Mouse (Mus musculus): ENCODE measurements at regions not wholly inside any gene's neighbourhood (a gene's known extent, or its start where the extent isn't known, plus 50 kb on each side); places are given as distances from the start of the nearest gene placed in this dataset.

DNA sequence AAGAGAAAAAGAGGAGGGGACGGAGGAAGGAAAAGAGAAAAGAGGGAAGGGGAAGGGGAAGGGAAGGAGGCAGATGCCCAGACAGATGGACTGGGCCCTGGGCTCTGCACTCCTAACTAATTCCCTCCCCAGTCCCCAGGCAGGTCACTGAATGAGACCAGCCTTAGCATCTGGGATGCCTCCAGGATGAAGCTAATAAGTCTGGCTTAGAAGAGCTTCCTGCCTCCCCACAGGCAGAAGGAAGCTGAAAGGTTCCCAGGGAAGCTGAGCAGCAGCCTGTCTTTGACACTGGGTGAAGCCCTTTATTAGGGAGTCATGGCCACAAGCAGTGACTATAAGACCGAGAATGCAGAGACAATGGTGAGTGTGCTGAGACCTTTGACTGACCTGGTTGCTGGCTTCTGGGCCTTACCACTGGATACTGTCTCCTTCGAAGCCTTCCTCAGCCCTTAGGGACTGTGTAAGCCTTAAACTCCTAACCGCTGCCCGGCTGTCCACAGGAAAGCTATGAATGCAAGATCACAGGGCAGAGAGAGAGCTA, 76.7 kb upstream of the Bod1 start:
- no peak for DNase-seq (ENCODE audit: low spot score)

DNA sequence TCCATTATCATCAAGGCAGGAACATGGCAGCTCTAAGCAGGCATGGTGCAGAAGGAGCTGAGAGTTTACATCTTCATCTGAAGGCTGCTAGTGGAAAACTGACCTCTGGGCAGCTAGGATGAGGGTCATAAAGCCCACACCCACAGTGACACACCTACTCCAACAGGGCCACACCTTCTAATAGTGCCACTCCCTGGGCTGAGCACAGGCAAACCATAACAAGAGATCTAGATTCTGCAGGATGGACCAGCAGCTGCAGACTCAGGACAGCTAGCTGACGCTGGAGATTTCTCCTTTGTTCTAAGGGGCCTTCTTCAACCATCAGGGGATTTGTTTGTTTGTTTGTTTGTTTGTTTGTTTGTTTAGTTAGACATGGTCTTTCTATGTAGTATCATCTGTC, 79.6 kb upstream of the Bod1 start:
- no peak for DNase-seq (ENCODE audit: low spot score)

DNA sequence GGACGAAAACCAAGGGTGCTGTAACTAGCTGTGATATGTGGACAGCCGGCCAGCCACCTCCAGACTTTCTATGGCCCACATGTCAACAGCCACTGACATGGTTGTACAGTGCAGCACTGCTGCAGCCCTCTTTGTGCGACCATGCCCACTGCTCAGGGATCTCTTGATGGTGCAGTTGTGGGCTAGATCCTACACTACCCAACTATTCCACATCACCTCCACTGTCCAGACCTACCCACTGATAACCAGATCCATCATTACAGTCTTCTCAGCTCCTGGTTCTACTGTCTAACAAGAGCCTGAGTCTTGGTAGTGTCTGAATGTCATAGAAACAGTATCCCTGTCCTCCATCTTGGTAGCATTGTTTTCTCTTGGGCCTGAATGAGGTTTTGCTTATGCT, 81.5 kb upstream of the Bod1 start:
- no peak for DNase-seq (ENCODE audit: low spot score)

DNA sequence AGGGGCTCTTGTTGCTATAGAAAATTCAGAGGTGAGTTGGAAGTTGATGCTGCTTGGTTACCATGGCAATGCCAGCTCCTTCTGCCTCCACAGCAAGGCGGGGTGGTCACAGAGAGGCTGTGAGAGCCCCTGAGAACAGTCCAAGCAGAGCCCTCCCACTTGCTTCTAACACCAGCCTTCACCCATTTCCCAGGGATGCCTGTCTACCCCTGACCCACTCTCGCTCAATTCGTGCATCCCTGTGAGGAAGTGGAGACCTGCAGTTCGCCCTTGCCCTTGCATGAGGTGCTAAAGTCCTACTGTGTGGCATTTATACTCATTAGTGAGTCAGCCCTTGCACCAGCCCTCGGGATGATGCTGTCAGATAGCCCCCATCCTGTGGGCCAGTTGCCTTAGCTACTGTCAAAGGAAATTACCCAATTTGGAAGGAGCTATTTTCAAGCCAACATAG, 82.1 kb upstream of the Bod1 start:
- no peak for DNase-seq (ENCODE audit: low spot score)

DNA sequence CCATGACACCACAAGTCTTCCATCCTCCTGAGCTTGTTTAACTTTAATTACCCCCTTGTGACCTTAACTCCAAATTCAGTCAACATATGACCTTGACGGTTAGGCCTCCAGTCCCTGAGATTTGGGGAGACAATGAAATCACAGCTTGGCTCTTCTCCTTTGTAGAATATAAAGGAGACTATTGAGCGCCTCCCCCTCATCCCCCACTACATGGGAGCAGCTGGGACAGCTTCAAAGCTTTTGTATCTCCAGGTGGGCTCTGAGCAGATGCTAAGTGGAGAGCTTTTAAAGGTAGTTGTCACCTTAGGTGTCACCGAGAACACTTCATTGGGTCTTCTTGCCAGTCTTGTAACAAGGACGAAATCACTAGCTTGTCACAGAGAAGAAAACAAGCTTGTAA, 82.7 kb upstream of the Bod1 start:
- DNase-seq (ENCODE audit: low spot score): no peak

DNA sequence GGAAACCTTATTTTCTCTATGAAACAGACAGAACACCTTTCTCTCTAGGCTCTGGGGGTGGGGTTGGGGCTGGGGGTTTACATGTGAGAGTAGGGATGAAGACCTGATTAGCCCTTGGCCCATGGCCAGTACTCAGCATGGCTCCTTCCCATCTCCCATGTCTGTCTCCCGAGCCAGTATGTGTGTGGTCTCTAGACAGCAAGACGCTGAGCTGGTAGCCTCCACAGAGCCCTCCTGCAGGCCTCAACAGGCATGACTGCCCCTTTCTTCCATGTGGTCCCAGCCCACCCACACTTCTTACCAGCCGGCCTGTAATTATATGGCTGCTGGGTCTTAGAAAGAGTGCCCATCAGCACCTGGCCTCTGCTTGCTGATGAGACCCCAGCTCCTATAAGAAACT, 84.2 kb upstream of the Bod1 start:
- DNase-seq (ENCODE audit: low spot score): no peak

DNA sequence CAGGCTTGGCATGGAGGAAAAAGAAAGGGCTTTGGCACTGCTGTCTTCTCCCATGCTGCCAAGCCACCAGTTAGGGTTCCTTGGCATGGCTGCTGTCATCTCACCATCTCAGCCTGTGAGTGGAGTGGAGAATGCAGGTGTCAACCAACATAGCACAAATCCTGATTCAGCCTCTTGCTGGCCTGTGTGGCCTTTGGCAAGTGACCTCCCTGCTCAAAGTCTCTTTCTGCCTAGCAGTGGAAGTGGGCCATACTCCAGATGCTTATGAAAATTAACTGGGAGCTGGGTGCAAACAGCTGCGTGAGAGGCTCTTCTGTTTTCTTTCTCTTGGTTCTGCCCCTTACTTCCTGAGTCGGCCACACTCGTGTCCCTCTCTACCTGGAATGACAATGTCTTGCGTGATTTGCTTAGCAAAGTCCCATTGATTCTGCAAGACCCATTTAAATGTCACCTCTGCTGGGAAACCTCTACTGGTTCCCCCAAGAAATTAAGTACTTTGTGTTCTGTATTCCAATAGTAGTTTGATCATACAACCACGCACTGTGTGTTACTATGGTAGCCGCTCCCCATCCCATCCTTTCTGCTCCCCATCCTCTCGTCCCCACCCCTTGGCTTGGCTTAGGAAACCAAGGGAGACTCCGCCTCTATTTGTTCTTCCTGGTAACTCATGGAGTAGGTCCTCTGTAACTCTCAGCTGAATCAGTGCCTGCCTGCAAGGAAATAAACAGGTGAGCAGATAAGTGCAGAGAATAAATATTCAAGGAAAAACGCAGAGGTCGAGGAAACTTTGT, 84.9 kb upstream of the Bod1 start:
- DNase-seq (ENCODE audit: low spot score): no peak

DNA sequence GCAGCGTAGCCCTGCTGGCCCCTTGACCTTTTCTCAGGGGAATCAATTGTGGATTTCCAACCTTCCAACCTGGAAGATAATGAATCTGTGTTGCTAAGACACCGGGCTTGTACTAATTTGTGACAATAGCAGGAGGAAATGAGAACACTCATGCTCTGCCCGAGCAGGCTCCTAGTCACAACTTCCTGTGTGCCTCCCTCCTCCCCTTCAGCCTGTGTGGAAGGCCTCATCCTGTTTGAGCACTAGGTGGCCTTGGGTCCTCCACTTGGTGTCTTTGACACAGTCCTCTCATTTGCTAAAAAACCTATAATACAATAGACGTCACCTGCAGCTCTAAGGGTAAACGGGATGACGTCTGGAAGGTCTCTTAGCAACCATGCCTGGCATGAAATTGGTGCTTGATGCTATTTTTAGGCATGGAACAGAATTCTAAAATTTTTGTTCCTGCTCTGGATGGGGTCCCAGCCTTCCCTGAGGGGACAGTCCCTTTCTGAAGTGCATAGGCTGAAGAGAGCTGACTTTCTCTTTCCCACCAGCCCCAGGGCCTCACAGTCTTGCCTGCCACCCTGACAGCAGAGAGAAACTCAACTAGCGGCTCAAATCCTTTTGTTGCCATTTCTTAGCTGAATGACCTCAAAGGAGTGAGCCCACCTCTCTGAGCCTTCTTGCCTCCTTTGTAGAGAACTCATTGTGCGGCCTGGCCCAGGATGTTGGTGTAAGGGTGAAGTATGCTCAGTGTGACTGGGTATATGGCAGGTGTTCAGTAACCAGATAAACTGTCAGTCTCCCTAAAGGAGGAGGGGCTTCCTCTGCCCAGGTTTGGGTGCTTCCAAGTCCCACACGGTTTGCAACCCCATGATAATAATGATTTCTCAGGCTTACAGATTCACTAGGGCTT, 88.4 kb upstream of the Bod1 start:
- DNase-seq (ENCODE audit: low spot score): no peak

DNA sequence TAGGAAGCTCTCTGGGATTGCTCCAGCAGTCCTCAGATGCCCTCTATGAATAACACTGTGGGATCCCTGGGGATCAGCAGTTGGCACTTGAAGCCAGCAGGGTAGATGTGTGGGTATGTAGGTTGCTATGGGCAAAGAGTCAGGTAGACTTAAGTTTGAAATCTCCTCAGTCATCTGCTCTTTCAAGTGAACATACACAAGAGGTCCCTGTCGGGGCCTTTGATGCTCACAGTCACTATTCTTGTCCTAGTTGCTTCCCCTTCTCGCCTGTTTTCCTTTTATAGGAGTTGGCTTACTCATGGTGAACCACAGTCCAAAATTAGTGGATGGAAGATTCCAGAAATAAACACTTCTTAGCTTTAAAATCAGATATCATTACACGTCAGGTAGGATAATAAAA, 92.2 kb upstream of the Bod1 start:
- DNase-seq (ENCODE audit: low spot score): no peak

DNA sequence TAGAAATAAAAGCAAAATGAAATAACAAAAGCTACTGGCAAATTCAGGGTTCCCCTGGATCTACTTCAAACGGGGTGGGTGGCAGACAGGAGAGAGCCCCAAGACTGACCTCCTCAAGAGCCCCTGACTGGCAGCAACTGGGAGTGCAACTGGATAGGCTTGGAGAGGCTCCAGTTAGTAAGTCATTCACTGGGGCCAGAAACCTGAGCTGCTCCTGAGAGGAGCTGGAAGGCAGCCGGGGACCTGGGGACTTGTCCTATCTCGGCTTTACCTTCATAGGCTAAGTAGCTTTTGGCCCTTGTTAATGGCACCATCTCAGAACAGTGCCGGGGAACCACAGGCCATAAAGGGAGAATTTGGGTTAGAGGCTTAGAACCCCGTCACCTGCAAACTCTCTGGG, 94.6 kb upstream of the Bod1 start:
- DNase-seq (ENCODE audit: low spot score): no peak

DNA sequence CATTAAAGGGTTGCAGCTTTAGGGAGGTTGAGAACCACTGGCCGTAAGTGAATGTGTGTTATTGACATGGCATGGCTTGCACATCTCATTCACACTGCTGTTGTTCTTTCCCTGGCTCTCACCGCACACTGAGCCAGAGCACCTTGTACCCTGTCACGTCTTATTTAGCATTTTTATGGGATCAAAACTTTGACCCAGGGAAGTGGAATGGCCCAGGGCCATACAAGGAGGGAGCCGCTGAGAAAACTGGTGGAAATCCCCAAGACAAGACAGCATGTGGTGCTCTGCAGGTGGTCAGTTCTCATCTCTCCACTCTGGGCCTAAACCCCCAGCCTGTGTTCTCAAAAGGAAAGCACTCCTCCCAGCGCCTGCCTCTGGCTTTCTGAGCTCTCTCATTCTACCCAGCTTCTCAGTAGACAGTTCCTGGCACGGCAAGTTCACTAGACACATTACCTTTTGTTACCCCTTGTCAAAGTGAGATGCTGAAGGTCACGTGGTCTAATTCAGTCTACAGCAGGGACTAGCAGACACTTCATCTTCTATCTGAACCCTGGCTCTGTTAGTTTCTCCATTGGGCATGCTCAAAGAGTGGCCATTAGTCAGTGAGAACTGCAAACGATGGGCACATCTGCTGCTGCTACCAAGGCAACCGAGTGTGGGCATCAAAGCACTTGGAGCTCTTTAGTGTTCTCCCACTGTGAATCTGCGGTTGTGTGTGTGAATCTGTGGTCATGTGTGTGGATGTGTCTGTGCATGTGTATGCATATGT, 96.2 kb upstream of the Bod1 start:
- no peak for DNase-seq (ENCODE audit: low spot score)

DNA sequence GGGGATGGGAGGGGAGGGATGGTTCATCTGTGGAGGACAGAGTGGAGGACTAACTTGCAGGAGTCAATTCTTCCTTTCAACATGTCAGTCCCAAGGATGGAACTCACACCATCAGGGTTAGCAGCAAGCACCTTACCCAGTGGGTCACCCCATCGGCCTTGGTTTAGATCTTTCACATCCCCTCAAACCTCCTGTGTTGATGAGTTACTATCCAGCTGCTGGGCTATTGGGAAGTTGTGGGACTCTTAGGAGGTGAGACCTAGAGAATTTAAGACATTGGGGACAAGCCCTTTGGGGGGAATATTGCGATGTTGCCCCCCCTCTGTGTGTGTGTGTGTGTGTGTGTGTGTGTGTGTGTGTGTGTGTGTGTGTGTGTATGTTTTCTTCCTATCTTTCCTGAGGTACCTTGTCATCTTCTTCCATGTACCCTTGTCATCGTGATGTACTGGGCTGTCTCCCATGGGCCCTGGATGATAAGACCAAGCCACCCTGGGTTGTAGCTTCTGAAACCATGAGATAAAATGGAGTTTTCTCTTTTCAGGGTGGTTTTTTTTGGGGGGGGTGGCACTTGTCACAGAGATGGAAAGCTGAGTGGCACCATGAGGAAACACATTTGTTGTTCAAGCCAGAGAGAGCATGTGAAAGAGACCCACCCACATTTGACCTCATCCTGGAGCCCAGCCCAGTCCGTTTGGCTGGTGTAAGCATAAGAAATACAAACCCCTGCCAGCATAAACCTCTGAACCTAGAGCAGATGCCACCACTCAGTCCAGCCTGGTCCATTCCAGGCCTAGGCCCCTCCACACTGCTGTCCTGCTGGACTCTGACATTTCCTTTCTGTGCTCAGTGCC, 98.3 kb upstream of the Bod1 start:
- peak; percentile 54 for DNase-seq (ENCODE audit: low spot score)

DNA sequence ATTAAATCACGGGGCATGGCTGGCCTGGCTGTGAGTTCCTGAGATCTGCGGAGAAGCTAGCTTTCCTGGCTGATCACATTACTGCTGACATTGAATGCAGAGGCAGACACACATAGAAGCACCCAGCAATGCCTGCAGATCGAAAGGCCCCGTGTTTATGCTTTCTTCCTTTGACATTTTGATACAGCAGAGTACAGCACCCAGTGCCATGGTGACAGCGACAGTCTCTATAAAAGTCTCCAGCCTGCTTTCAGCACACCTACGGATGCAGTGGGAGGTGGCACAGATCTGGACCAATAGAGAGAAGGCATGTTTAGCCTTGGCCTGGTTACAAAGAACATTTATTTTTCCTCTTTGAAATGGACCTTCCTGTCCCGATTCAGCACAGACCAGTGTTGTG, 99.2 kb upstream of the Bod1 start:
- no peak for DNase-seq (ENCODE audit: low spot score)

DNA sequence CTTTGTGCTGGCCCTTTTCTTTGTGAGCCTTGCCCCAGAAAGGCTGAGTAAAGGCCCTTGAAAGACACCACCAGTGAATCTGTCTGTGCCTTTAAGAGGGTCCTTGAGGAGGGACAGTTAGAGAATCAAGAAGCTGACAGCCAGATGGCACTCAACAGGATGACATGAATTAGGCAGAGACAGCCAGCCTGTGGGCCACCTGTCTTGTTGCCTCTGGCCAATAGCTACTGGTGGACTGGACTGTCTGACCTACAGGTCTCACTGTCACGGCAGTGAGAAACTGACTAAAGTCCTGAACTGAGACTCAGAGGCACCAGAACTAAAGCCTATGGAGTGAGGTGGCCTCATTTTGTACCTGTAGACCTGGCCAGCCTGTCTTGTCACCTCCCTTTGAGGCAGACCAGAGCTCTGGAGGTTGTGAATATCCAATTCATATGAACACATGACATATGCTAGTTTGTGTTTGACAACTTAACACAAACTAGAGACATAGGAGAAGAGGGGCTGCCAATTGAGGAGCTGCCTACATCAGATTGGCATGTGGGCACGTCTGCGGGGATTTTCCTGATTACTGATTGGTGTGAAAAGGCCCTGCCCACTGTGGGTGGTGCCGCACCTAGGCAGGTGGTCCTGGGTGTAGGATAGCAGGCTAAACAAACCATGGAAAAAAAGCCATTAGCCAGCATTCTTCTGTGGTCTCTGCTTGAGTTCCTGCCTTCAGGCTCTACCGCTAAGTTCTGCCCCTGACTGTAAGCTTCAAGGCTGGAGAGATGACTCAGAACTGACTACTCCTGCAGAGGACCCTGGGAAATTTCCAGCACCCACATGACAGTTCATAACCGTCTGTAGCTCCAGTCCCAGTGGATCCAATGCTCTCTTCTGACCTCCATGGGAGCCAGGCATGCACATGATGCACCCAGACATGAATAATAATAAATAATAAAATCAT, 100.1 kb upstream of the Bod1 start:
- no peak for DNase-seq (ENCODE audit: low spot score)

DNA sequence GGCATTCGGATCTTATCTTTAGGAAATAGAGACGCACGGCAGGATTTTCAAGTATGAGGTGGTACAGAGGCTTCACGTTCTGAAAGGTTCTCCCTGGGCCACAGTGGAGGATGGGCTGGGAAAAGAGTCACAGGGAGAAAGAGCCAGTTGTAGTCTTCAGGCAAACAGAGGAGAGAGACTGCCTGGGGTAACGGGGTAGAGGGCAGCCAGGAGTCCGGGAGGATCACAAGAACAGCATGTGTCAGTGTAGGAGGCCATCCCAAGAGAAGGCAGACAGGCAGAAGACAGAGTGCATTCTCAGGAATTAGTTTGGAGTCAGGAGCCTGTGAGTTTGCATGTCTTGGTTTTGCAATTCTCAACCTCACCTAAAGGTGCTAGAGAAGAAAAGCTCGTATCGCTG, 94.5 kb upstream of the Cpeb4 start:
- no peak for DNase-seq (ENCODE audit: low spot score)

DNA sequence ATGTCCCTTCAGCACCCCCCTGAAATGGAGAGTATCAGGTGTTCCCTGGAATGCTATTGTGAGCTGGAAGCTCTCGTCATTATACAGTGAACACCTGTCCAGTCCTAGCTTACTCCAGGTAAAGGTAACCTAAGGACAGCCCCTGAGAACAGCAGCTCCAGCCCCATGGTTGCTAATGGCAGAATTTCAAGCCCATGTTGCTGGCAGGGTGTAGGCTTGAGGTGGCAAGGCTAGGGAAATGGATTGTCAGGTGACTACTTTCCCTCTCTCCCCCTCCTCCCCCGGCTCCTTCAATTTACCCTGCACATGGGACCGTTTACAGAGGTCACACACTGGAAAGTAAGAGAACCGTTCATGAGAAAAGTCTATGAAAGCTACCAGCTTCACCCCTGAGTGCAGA, 93.2 kb upstream of the Cpeb4 start:
- no peak for DNase-seq (ENCODE audit: low spot score)

DNA sequence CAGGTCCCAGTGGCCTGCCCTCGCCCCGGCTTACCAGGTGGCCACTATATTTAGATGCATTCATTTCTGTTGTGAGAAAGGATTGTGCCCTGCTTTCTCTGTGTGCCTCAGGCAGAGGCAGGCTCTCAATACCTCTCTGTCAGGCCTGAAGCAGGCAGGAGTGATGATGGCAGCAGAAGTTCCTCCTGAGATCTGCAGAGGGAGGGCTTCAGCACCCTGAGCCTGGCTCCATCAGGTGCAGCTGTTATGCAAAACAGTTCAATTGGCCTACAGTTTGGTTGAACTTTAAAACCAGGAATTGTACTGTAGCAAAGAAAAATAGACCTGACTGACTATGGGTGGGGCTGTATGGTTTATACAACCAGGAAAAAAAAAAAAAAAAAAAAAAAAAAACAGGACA, 92.7 kb upstream of the Cpeb4 start:
- no peak for DNase-seq (ENCODE audit: low spot score)

DNA sequence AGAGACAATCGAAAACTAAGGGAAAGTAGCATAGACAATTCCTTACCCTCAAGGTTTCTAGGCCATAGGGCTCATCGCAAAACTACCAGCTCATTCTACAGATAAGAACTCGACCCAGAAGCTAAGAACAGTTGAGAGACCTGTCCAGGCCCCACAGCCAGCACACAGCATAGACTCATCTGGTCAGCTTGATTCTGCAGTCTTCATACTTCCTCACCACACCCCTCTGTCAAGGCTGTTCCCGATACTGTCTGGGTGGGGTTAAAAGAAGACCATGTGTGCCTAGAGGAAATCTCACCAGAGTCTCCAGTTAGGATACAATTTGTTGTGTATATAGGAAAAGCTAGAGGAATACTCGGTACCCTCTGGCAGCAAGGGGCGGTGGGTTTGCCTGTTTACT, 91.0 kb upstream of the Cpeb4 start:
- no peak for DNase-seq (ENCODE audit: low spot score)

DNA sequence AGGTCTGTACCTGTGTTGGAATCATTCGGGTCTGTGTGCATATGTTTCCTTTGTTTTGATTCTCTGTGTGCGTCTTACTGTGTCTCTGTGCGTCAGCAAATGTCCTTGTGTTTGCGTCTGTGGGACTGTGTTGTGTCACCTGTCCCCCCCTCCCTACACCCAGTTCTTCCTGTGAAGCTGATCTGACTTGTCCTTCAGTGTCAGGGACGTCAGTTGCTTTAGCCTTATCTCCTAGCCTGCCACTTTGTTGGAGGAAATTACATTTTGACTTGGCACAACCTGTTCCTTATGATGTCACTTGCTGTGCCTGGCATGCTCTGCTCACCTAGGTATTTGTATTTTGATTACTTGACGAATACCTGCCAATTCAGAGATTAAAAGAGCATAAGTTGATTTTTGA, 90.4 kb upstream of the Cpeb4 start:
- DNase-seq (ENCODE audit: low spot score): no peak

DNA sequence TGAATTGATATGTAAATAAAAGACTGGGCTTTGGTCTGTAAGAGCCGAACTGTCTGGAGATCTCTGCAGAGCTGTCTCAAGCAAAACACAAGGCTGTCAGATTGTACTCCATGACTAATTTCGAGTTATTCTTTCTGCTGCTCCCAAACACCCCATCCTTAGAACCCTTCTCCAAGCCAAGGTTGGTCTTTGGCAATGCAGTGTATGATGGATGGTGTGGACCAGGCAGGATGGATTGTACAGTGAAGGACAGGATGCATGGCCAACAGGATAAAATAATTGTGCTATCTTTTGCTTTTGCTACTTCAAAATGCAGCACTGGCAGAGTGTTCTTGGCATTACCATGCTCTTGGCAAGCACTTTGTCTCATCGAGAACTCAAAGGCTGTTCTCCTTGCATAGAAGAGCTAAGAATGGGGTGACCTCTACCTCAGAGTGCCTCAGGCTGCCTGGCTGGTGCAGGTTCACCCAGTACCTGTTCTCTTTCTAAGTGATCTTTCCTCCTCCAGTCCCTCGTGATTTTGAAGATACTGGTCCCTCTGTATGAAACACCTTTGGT, 88.4 kb upstream of the Cpeb4 start:
- no peak for DNase-seq (ENCODE audit: low spot score)

Data from ovary, postnatal 36 days (tissue).